22 mouse cellular contexts compared by ENCODE assay signal in genomic region chr10:69628743-69629142, GRCm38 (mm10).
A peak's percentile ranks its signal among the peaks of the same experiment; 100 is the strongest.
DNase-seq lines count a peak whose midpoint lies in the region; ATAC-seq and TF ChIP-seq lines count a peak whose summit lies in the region.
"Had no signal": no experiment of that assay in that cellular context is flagged by ENCODE, and none has a peak within 500 bp of the region (broad histone marks: within the 10 kb centered on the region; RNA-seq: fewer than 3 reads in every experiment).

No protein-coding gene starts in this region.

- no peak overlapping the region for H3K4me2 ChIP-seq in heart, embryonic 13.5 days
- H3K4me2 ChIP-seq in lung, postnatal 0 days (replicated peaks; ENCODE audit: low read depth, low read length), result no peak overlapping the region
- H3K4me2 ChIP-seq in myocyte (ENCODE audit: low read depth), result peak overlapping the region; percentile 35
- H3K4me2 ChIP-seq in forebrain, embryonic 15.5 days (replicated peaks), result no peak overlapping the region
- H3K4me2 ChIP-seq: embryonic facial prominence, embryonic 15.5 days; hindbrain, embryonic 12.5 days; kidney, embryonic 15.5 days; neural tube, embryonic 13.5 days had no signal

- H3K36me3 ChIP-seq in heart, embryonic 13.5 days, result no peaks in the 10 kb centered on the region
- no peaks in the 10 kb centered on the region for H3K36me3 ChIP-seq in heart, adult 2 months (ENCODE audit: control insufficient read depth, insufficient read depth, low read length)
- H3K36me3 ChIP-seq in lung, postnatal 0 days (ENCODE audit: insufficient read depth, low read length), result no peaks in the 10 kb centered on the region
- no peaks in the 10 kb centered on the region for H3K36me3 ChIP-seq in myocyte (ENCODE audit: control insufficient read depth, insufficient read depth)
- H3K36me3 ChIP-seq in forebrain, embryonic 15.5 days, result no peaks in the 10 kb centered on the region
- H3K36me3 ChIP-seq: embryonic facial prominence, embryonic 15.5 days; hindbrain, embryonic 12.5 days; kidney, embryonic 15.5 days; neural tube, embryonic 13.5 days had no signal

- peaks cover 21% of the 10 kb centered on the region for H3K4me1 ChIP-seq in heart, embryonic 13.5 days
- H3K4me1 ChIP-seq in heart, adult 2 months (ENCODE audit: control insufficient read depth, insufficient read depth, low read length), result no peaks in the 10 kb centered on the region; the same call in 1 of the 2 replicates
- no peaks in the 10 kb centered on the region for H3K4me1 ChIP-seq in lung, postnatal 0 days (ENCODE audit: insufficient read depth, low read depth, low read length)
- peaks cover 12% of the 10 kb centered on the region for H3K4me1 ChIP-seq in forebrain, embryonic 15.5 days
- H3K4me1 ChIP-seq: megakaryocyte, embryonic 14.5 days had no signal

- TF ChIP-seq EP300 in heart, adult 2 months (IDR thresholded peaks at IDR 0.05; ENCODE audit: insufficient read depth, low read depth, low read length), result no peak
- no peak for TF ChIP-seq EP300 in lung, postnatal 0 days (IDR thresholded peaks at IDR 0.05)

- intact Hi-C loops in heart, adult 2 months (cut with DNase I), result no loop called here

- no peak for ATAC-seq in heart, embryonic 13.5 days (ENCODE audit: extremely low read depth, insufficient number of reproducible peaks, low FRiP score, low TSS enrichment)
- ATAC-seq in lung, postnatal 0 days, result no peak
- no peak for ATAC-seq in forebrain, embryonic 15.5 days (replicated peaks)
- ATAC-seq: forebrain, postnatal 0 days had no signal

- no peaks in the 10 kb centered on the region for H3K9me3 ChIP-seq in heart, embryonic 13.5 days
- no peaks in the 10 kb centered on the region for H3K9me3 ChIP-seq in lung, postnatal 0 days (ENCODE audit: low read length)
- no peaks in the 10 kb centered on the region for H3K9me3 ChIP-seq in forebrain, embryonic 15.5 days
- H3K9me3 ChIP-seq: embryonic facial prominence, embryonic 15.5 days; hindbrain, embryonic 12.5 days; kidney, embryonic 15.5 days; neural tube, embryonic 13.5 days had no signal

- no peak for TF ChIP-seq POLR2A in heart, adult 2 months (IDR thresholded peaks at IDR 0.05; ENCODE audit: insufficient read depth, low read depth, low read length)
- TF ChIP-seq POLR2A in myocyte (IDR thresholded peaks at IDR 0.05; ENCODE audit: insufficient read length, low read depth), result no peak

- TF ChIP-seq CTCF in heart, adult 2 months (IDR thresholded peaks at IDR 0.05), result no peak
- no peak for TF ChIP-seq CTCF in lung, postnatal 0 days (IDR thresholded peaks at IDR 0.05)

- WGBS in heart, embryonic 13.5 days, result 31% methylated on average over 6 of the region's 6 CpGs
- 55% methylated on average over 6 of the region's 6 CpGs for WGBS in heart, adult 2 months
- 33% methylated on average over 6 of the region's 6 CpGs for WGBS in lung, postnatal 0 days
- 72% methylated on average over 6 of the region's 6 CpGs for WGBS in forebrain, embryonic 15.5 days

- H3ac ChIP-seq in myocyte (ENCODE audit: control insufficient read depth, insufficient read length), result no peak overlapping the region

- no peaks in the 10 kb centered on the region for H3K79me2 ChIP-seq in heart, adult 2 months (replicated peaks; ENCODE audit: control insufficient read depth, insufficient read depth, low read length)
- no peaks in the 10 kb centered on the region for H3K79me2 ChIP-seq in myocyte (ENCODE audit: control insufficient read depth, insufficient read depth)

- no peaks in the 10 kb centered on the region for H3K27me3 ChIP-seq in heart, embryonic 13.5 days (replicated peaks)
- no peaks in the 10 kb centered on the region for H3K27me3 ChIP-seq in heart, adult 2 months (ENCODE audit: control insufficient read depth, insufficient read depth, low read length)
- H3K27me3 ChIP-seq in lung, postnatal 0 days (replicated peaks; ENCODE audit: insufficient read depth, low read length), result no peaks in the 10 kb centered on the region
- H3K27me3 ChIP-seq in myocyte (ENCODE audit: control insufficient read depth, insufficient read depth, insufficient read length), result no peaks in the 10 kb centered on the region
- no peaks in the 10 kb centered on the region for H3K27me3 ChIP-seq in forebrain, embryonic 15.5 days
- H3K27me3 ChIP-seq: embryonic facial prominence, embryonic 15.5 days; hindbrain, embryonic 12.5 days; kidney, embryonic 15.5 days; megakaryocyte, embryonic 14.5 days; neural tube, embryonic 13.5 days had no signal

- no peak overlapping the region for H3K4me3 ChIP-seq in heart, embryonic 13.5 days
- no peak overlapping the region for H3K4me3 ChIP-seq in heart, adult 2 months
- no peak overlapping the region for H3K4me3 ChIP-seq in lung, postnatal 0 days (ENCODE audit: low read depth, low read length)
- no peak overlapping the region for H3K4me3 ChIP-seq in myocyte
- H3K4me3 ChIP-seq in forebrain, embryonic 15.5 days, result no peak overlapping the region
- H3K4me3 ChIP-seq: embryonic facial prominence, embryonic 15.5 days; hindbrain, embryonic 12.5 days; kidney, embryonic 15.5 days; megakaryocyte, embryonic 14.5 days; neural tube, embryonic 13.5 days had no signal

- DNase-seq in heart, adult 2 months, result no peak
- peak; percentile 26 for DNase-seq in lung, postnatal 36 days
- DNase-seq in lung, postnatal 0 days (ENCODE audit: low spot score), result no peak
- DNase-seq in Muller cell, postnatal 12 days (ENCODE audit: inconsistent ontology term), result peak; percentile 88
- DNase-seq: adrenal gland, postnatal 14 days; cerebellum, adult 2 months; forebrain, postnatal 0 days; kidney, adult 11 months; kidney, postnatal 36 days; lung, postnatal 10 days; midbrain, embryonic 14.5 days; retina, postnatal 1 day; right cerebral cortex, postnatal 25 days; spleen, adult 18-20 months had no signal

- H3K9ac ChIP-seq in heart, embryonic 13.5 days, result no peak overlapping the region
- H3K9ac ChIP-seq in heart, adult 2 months (ENCODE audit: low read depth, low read length), result no peak overlapping the region
- H3K9ac ChIP-seq in lung, postnatal 0 days (replicated peaks; ENCODE audit: low read depth), result no peak overlapping the region
- H3K9ac ChIP-seq in forebrain, embryonic 15.5 days (replicated peaks), result no peak overlapping the region
- H3K9ac ChIP-seq: embryonic facial prominence, embryonic 15.5 days; forebrain, postnatal 0 days; hindbrain, embryonic 12.5 days; kidney, embryonic 15.5 days; neural tube, embryonic 13.5 days had no signal

- H3K27ac ChIP-seq in heart, embryonic 13.5 days (replicated peaks), result 0 out of 2 replicates have a peak overlapping the region, but pooled peaks have one; percentile 25
- H3K27ac ChIP-seq in heart, adult 2 months, result no peak overlapping the region
- no peak overlapping the region for H3K27ac ChIP-seq in lung, postnatal 0 days (ENCODE audit: low read length)
- H3K27ac ChIP-seq in forebrain, embryonic 15.5 days (replicated peaks), result no peak overlapping the region
- H3K27ac ChIP-seq: embryonic facial prominence, embryonic 15.5 days; hindbrain, embryonic 12.5 days; kidney, embryonic 15.5 days; neural tube, embryonic 13.5 days had no signal

TF ChIP-seq in myocyte, 11 proteins besides CTCF, POLR2A, EP300 and RAD21:
- peak in 2 of 3 experiments; percentile 77 to 82 for TF ChIP-seq MYOD1 (IDR thresholded peaks at IDR 0.05; ENCODE audit: control insufficient read depth in 1 of 3, insufficient read length in 2 of 3, low read depth in 2 of 3)
- peak in 2 of 3 experiments; percentile 16 to 54 for TF ChIP-seq MYOG (IDR thresholded peaks at IDR 0.05; ENCODE audit: control insufficient read depth in 1 of 3, insufficient read depth in 1 of 3, insufficient read length in 2 of 3, low read depth in 2 of 3)
- TF ChIP-seq E2F4 (IDR thresholded peaks at IDR 0.05; ENCODE audit: insufficient read depth), result no peak
- TF ChIP-seq TCF3 (IDR thresholded peaks at IDR 0.05; ENCODE audit: insufficient read length, low read depth), result no peak
- TF ChIP-seq REST (IDR thresholded peaks at IDR 0.05; ENCODE audit: insufficient read depth, insufficient read length), result no peak
- TF ChIP-seq SRF (IDR thresholded peaks at IDR 0.05; ENCODE audit: control insufficient read depth, insufficient read length, low read depth), result no peak
- no peak for TF ChIP-seq MAX (IDR thresholded peaks at IDR 0.05; ENCODE audit: low read depth)
- no peak for TF ChIP-seq CEBPB (IDR thresholded peaks at IDR 0.05; ENCODE audit: insufficient read depth, poor library complexity, severe bottlenecking)
- TF ChIP-seq USF1 (IDR thresholded peaks at IDR 0.05; ENCODE audit: low read depth), result peak; percentile 48
- peak; percentile 57 for TF ChIP-seq TCF12 (IDR thresholded peaks at IDR 0.05; ENCODE audit: insufficient read depth, poor library complexity, severe bottlenecking)
- no peak for TF ChIP-seq POLR2AphosphoS2 (IDR thresholded peaks at IDR 0.05; ENCODE audit: insufficient read length, low read depth)

Comparison
In these comparisons a context has a peak if more than half of its experiments do, and no peak if none do; other contexts are left out.
1. DNase-seq: peak in lung, postnatal 36 days (single experiment) and Muller cell, postnatal 12 days (single experiment); none in heart, adult 2 months (0 of 2) and lung, postnatal 0 days (single experiment).